Mouse (Mus musculus): Measurements from ENCODE around the gene Bdh1.

- no peak for TF ChIP-seq POLR2A (IDR thresholded peaks at IDR 0.05; ENCODE audit: insufficient read depth, low read depth, low read length)
- no peak for TF ChIP-seq CTCF (IDR thresholded peaks at IDR 0.05)
- TF ChIP-seq EP300 (IDR thresholded peaks at IDR 0.05; ENCODE audit: insufficient read depth, low read depth, low read length) = no peak
Measured at GRCm38 (mm10) chr16:31407872-31408271, 14.2 kb upstream of the Bdh1 start.
